Mouse (Mus musculus) lung, postnatal 0 days (tissue): ENCODE measurements at regions not wholly inside any gene's neighbourhood (a gene's known extent, or its start where the extent isn't known, plus 50 kb on each side); places are given as distances from the start of the nearest gene placed in this dataset.

ENCODE experiments used
- CTCF ChIP-seq: IDR thresholded peaks from 2 replicates; pipeline ENCODE4 v1.5.1; 2016; ENCODE audit warnings: antibody characterized with exemption, mild to moderate bottlenecking
- EP300 ChIP-seq: IDR thresholded peaks from 2 replicates; pipeline ENCODE4 v1.6.1; 2016; ENCODE audit warnings: antibody characterized with exemption, mild to moderate bottlenecking, control low read depth

DNA sequence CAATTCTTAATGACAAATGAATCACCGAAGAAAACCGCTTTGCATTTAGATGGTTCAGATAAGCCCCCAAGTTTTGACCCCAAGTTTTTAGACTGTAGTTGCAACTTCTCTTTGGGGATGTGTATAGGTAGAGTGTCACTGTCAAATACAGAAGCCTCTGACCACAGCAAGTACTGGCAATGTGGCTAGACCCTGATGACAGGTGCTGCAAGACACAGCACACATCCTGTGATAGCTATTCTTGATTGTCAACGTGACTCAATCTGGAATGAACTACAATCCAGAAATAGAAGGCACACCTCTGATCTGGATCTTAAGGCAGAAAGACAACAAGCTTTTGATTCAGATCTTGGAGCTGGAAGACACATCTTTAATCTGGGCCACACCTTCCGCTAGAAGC is 207.3 kb upstream of the Pfn2 start:
- no peak for TF ChIP-seq CTCF
- TF ChIP-seq EP300, result no peak
